Mouse (Mus musculus): ENCODE measurements around the gene Map3k13. TPM values are rescaled to one million over a fixed set of nuclear protein-coding genes. Genes with fewer than 3 reads are reported as not detected.
"Not testable (repeated sequence)": the region's sequence is repeated elsewhere in the genome, so short reads cannot be mapped to it uniquely, and the experiment has no call there.

The Map3k13 gene
- total RNA-seq, 2 experiments from 2014 or later = 12.0 to 13.9 TPM

DNA sequence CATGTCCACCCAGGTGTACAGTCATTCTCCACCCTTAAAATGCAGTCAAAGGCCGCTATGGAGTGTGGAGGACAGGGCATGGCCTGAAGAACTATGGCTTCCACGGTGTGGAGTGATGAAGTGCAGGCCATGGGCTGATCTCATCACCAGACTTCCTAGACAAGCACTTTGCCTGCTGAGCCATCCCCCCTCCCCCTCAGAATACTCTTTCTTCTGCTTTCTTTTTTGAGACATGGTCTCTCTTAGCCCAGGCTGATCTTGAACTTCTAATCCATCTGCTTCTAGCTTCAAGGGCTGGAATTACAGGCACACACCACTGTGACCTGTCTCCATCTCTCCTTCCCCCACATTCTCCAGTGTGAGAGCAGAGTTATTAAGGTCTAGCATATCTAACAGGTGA is 93.5 kb downstream of the Map3k13 start:
- intact Hi-C loops (cut with DNase I) = no loop called here

DNA sequence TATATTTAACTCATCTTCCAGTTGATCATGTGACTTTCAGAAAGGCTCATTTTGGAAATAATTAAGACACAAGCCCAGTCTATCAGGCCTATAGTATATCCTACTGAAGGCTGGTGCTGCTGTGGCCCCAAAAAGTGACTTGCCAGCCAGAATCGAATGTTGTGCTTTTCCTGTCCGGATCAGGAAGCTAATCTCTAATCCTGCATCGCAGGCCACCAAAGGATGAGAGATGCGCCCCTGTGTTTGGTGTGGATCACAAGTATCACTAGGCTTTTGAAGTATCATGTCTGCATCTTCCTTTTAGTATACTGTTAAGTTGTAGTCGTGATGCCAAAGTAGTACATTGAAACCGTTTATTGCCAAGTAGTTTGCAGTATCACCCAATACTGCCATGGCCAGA is 99.7 kb downstream of the Map3k13 start:
- intact Hi-C loops (cut with DNase I) = no loop called here
- DNase-seq = no peak

More for the DNA sequence above, 93.5 kb downstream of the Map3k13 start:
- no peak for DNase-seq

DNA sequence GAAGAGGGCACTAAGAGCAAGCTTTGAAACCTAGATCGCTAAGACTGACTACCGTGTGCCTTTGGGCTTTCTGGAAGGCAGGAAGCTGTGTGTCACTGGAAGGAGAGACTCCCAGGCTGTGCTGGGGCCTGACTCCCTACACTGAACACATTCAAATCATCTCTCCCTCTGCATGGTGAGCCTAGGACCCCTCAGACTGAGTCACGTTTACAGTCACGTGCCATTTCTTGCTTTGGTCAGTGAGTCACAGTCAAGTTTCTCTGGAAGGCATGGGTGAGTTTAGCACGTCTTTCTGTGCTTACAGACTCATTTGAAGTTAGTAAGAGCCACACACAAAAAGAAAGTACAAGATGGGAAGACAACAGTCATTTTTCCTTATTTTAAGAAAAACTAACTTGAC is 107.1 kb downstream of the Map3k13 start:
- intact Hi-C loops (cut with DNase I) = no loop called here
- no peak for DNase-seq

DNA sequence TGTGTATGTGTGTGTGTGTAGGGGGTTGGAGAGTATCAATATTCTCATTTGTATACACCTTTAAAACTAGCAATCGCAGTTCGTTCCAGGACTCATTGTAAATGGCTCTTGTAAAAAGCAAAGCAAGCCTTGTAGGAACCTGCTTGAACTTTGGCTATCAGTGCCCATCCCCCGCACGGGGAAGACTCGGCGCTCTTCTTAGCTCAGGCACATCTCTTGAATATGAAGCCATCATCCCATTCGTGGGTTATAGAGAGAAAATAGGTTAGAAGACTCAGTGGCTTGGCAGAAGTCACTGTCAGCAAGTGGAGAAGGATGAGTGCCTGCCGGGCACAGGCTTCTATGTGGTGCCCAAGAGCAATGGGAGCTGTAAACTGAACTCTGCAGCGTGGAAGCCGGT is 110.5 kb downstream of the Map3k13 start:
- DNase-seq = no peak
- intact Hi-C loops (cut with DNase I) = no loop called here

DNA sequence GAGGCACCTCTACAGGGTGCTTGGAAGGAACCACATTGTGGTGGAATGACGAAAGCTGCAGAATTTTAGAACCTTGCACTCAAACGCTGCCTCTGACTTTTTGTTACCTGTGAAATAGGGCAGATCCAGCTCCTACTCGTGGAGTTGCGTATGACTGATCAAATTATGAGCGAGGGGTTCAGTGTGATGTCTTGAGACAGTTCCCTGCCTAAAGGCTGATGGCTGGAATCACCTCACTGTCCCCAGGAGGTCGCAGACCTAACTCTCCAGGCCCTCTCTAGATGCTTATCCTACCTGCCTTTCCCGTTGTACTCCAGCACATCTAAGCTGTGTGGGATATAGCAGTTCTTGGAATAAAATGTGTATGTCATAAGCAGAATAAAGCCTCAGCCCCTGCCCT is 111.8 kb downstream of the Map3k13 start:
- DNase-seq = no peak
- intact Hi-C loops (cut with DNase I) = no loop called here

DNA sequence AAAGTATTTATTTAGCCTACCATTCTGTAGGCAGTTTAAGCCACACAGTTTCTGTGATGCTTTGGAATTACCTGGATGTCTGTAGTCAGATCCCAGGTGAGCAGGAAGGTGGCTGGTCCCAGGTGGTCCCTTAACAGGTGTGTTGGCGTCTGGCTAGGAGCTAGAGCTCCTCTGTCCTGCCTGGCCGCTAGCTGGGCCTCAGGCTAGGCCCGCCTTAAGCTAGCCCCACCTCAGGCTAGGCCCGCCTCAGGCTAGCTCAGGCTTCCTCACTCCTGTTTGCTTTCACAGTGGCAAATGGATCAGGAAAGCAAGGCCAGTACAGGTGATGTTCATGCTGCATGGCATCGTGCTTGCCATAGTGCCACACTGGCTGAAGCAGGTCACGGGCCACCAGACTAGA is 112.8 kb downstream of the Map3k13 start:
- intact Hi-C loops (cut with DNase I) = no loop called here
- DNase-seq = no peak

DNA sequence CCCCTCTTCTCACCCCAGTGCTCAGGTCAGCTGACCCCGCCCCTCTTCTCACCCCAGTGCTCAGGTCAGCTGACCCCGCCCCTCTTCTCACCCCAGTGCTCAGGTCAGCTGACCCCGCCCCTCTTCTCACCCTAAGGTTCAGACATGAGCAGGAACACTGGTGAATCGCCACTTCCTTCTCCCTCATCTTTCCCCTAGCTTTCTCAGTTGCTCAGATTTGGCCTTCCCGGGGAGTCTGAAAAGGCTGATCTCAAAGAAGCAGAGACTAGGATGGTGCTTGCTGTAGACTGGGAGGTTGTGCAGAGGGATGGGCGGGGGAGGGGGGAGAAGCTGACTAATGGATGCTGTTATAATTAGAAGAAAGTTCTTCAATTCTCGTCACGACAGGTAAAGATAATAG is 114.8 kb downstream of the Map3k13 start:
- intact Hi-C loops (cut with DNase I); DNase-seq: not testable (repeated sequence)

DNA sequence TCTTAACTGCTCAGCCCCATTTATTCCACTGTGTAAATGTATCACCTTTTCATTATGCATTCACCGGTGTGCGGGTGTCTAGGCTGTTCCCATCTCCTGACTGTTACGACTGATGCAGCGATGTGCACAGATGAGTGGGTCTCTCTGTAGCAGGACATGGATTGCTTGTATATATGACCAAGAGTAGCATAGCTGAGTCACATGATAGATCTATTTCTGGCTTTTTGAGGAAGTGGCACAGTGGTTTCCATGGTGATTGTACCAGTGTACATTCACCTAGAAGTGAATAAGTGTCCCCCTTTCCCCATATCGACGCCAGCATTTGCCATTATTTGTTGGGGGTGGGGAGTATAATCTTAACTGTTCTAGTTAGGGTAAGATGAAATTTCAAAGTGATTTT is 119.2 kb downstream of the Map3k13 start:
- no peak for DNase-seq
- intact Hi-C loops (cut with DNase I) = no loop called here

DNA sequence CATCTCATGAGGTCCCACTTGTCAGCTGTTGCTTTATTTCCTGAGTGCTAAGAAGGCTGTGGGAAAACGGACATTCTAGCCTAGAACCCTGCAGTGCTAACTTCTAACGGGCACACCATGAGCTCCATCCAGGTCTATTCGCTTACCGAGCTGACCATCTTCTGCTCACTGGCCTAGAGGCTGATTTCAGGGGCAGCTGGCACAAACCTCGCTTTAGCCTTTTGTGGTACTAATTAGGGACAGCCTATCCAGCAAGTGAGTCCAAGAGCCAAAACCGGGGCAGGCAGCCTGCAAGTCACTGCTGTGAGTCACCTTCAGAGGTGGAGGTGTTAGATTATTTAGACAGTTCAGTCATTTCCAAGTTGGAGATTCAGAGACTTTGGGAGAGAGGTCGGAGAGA is 122.5 kb downstream of the Map3k13 start:
- intact Hi-C loops (cut with DNase I) = no loop called here
- no peak for DNase-seq

DNA sequence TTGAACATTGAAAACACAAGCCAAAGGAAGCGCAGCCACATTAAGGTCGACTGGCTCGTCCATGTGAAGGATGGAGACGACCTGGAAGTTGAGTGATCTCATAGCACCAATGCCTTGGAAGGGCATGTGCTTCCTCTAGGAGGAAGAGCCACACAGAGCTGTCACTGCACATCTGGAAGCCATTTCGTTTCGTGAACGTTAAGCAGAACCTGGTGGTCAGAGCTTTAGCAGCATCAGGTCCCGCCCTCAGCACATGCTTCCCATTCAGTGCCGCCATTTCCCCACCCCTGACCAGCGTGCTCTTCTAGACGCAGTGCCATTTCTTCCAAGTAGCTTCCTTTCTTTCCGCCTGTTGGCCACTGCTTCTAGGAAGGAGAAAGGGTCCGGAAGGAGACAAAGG is 134.3 kb downstream of the Map3k13 start:
- DNase-seq = no peak
- intact Hi-C loops (cut with DNase I) = no loop called here

DNA sequence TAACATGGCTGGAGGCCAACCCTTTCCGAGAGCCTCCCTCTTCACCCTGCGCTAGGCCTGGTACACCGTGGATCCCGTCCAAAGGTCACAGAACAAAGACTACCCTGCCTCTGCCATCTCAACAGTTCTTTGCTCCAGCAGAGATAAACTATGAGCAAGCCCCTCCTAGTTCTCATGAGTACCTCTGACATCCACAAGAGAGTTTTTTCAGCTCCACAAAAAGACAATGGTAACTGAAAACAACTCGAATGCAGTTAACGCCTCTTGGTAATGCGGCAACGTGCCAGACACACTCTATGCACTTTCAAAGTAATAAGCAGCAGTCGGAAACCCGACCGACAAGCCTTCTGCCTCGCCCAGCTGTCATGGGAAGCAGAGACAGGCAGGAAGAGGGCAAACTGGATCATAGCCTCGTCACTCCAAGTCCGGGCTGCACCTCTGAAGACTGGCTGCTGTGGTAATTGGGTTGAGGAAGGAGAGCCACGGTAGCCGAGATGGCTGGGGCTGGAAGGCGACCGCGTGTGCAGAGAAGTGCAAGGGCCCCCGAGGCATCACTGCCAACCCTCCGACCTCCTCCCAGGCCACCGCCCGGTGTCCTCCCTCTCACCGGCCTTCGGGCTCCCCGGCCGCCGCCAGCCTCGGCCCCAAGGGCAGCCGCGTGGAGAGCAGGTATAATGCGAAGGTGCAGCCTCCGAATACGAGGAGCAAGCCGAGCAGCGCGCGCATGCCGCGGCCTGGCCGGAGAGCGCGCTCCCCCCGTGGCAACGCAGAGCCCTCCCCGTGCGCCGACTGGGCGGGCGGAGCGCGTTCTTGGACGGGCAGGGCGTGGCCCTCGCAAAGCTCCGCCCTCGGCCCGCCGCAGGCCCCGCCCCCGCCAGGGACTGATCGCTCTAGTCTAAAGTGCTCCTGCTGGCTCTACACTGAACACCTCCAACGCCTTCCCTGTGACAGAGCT is 152.9 kb downstream of the Map3k13 start, which contains the start of gene Tmem41a:
Tmem41a (minus strand) TSS at position 792 of the 955 bp plus-strand sequence.
- DNase-seq = peak; percentile 91
- intact Hi-C loops (cut with DNase I) = no loop called here

DNA sequence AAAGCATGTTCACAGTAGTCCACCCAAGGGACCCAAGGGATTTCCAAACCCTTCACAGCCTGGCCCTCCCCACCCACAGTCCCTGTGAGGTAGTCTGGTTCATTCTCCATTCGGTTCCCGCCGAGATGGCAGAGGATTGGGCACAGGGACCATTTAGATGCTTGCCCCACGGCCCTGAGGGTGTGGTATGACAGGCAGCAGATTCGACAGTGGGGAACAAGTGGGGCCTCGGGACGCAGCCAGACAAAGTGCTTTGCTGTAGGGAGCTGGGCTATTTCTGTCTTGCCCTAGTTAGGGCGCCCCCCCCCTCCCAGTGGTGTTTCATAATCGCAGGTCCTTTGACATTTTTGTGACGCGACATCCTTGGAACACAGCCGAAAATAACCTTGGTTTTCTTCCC is 161.4 kb downstream of the Map3k13 start:
- intact Hi-C loops (cut with DNase I) = no loop called here
- DNase-seq = no peak

DNA sequence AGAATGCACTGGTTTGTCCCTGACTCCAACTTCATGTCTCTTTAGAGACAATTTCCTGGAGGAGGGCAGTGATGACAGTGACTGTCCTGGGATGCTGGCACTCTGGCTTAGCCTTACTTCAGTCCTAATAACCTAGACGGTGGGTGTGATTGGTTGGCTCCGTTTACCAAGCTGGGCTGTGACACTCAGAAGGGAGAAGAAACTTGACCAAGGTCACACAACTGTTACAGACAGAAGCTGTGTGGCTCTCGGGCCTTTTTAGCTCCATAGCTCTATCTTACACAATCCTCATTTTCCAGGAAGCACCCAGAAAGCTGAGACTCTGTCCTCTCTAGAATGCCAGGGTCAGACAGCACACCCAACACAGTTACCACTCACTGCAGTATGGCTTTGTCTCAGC is 171.4 kb downstream of the Map3k13 start:
- intact Hi-C loops (cut with DNase I) = no loop called here
- DNase-seq = no peak

DNA sequence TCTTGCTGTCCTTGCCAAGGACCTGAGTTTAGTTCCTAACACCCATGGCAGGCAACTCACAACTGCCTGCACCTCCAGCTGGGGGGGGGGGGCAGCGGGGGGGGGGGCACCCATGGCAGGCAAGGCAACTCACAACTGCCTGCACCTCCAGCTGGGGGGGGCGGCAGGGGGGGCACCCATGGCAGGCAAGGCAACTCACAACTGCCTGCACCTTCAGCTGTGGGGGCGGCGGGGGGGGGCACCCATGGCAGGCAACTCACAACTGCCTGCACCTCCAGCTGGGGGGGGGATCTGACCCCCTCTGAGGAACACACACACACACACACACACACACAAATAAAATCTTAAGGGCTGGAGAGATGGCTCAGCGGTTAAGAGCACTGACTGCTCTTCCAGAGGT is 175.7 kb downstream of the Map3k13 start:
- DNase-seq = no peak
- intact Hi-C loops (cut with DNase I) = no loop called here

DNA sequence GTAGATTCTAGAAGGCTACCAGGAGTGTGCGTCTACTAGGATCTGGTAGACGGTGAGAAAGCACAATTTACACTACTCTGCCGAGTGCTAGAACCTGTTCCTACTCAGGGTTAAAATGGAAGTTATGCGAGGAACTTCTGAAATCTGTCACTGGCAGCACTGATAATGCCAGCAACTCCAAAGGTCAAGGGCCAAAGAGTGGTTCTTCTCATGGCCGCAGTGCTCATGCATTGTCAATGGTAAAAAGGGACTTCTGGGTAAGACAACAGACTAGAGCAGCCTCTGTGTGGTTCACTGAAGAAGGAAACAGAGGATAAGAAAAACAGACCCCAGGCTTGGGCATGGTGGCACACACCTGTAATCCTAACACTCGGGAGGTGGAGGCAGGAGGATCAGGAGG is 176.4 kb downstream of the Map3k13 start:
- intact Hi-C loops (cut with DNase I) = no loop called here
- DNase-seq = no peak

DNA sequence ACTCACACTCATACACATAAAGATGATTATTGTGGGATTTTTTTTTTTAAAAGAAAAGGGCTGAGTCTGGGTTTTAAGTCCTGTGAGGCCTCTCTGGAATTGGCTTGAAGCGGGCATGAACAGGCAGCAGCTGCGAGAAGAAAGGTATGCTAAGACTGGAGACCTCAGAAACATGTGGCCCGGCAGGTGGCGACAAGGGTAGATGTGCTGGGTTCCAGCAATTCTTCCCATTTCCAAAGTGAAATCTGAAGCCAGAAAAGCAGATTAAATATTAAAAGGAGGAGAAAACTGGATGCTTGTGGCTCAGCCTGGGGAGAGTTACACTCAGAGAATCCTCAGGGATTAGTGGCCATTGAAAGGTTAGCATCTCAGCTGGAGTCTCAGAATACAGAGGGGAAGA is 177.3 kb downstream of the Map3k13 start:
- intact Hi-C loops (cut with DNase I) = no loop called here
- no peak for DNase-seq

DNA sequence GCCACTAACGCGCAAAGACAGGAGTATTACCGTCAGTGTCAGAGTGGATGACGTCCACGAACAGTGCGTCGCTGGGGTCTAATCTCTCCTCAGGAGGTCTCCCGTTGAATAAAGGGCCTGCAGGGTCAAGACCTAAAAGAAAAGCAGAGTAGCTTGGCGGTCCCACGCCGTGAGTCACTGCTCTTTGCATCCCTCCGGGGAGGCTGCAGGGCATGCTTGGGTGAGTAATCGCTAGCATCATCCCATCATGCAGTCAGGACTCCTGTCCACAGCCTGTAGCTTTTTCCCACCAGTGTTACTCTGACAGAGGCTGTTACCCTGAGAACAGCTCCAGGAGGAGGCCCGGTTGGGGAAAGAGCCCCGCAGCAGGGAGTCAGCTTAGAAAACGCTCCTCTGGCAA is 182.1 kb downstream of the Map3k13 start:
- DNase-seq = no peak

DNA sequence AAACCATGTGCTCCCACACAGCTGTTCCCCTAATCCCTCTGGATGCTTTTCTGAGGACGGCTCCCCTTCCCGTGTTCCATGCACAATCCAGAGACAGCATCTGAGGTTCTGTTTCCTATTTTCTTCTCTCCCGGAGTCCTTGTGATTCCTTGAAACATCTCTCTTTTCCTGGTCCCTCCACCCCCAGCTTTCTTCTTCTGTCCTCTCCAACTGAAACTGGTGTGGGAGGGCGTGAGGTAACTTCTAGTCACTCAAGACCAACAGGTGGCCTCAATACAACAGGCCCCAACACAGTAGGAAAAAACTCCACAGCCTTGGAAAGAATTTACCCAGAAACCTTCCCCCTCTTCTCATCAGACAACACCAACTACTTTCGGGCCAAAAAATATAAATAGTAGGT is 183.2 kb downstream of the Map3k13 start:
- intact Hi-C loops (cut with DNase I) = no loop called here
- DNase-seq = no peak

More for the DNA sequence above, 182.1 kb downstream of the Map3k13 start:
- intact Hi-C loops (cut with DNase I) = no loop called here
